Mouse (Mus musculus): ENCODE data around the gene Cpox.

DNA sequence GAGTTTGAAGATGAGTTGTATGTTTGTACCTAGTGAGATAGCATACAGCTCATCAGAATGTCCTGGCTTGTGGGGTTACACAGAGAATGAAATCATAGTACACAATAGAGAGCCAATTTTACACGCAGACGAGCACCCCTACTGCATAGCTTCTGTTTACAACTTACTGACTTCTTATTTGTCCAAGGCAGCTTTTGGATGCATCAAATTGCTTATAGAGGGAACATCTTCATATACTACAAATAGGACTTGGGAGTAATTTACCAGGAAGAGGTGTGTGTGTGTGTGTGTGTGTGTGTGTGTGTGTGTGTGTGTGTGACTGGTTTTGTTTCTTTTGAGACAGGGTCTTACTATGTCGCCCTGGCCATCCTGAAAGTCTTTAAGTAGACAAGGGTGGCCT is 1.5 kb upstream of the Cpox start:
- TF ChIP-seq CTCF (conservative IDR thresholded peaks at IDR 0.05; ENCODE audit: low read length) (no peak), NANOG (IDR thresholded peaks at IDR 0.05; ENCODE audit: borderline replicate concordance, low read length) (no peak)

All from E14TG2a.4 (cell line).